Mouse (Mus musculus): ENCODE results near the gene Cfap44. TPM values are rescaled to one million over a fixed set of nuclear protein-coding genes. Genes with fewer than 3 reads are reported as not detected.

The Cfap44 gene
- polyA plus RNA-seq, 1 experiment from 2014 or later, result not detected

- peaks cover 3% of the 10 kb centered on the region; the same call in 1 of the 2 replicates for H3K9me3 ChIP-seq
- 73% methylated on average over 15 of the region's 15 CpGs for WGBS
- H3K36me3 ChIP-seq, result peaks cover 74% of the 10 kb centered on the region
- no peak overlapping the region for H3K4me2 ChIP-seq
- no peak overlapping the region for H3K9ac ChIP-seq
- ATAC-seq (ENCODE audit: extremely low read depth, insufficient number of reproducible peaks, low FRiP score, low TSS enrichment), result no peak
- H3K27me3 ChIP-seq (replicated peaks), result no peaks in the 10 kb centered on the region
- H3K27ac ChIP-seq (replicated peaks), result no peak overlapping the region
- H3K4me1 ChIP-seq, result peaks cover 10% of the 10 kb centered on the region
- no peak overlapping the region for H3K4me3 ChIP-seq
Measured at GRCm38 (mm10) chr16:44496971-44497464, 102.4 kb downstream of the Cfap44 start.

DNA sequence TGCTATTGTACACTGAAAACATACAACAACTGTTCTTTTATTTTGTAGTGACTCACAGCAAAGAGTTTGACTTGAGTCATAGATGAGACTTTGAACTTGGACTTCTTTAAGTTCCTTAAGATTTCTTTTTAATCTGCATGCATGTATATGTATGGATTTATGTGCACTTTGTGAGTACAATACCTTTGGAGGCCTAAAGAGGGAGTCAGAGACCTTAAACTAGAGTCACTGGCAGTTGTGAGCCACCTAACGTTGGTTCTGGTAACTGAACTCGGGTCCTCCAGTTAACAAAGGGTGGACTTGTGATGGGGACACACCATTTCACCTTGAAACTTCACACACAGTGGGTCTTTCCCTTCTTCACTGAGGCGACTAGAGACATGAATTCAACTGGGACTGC, 103.9 kb downstream of the Cfap44 start:
- Histone ChIP-seq H3K9ac (no peak overlapping the region), H3K4me1 (peaks cover 20% of the 10 kb centered on the region), H3K4me2 (no peak overlapping the region), H3K36me3 (peaks cover 72% of the 10 kb centered on the region), H3K27ac (replicated peaks) (no peak overlapping the region), H3K27me3 (replicated peaks) (no peaks in the 10 kb centered on the region), H3K4me3 (no peak overlapping the region), H3K9me3 (peaks cover 3% of the 10 kb centered on the region; the same call in 1 of the 2 replicates)
- ATAC-seq (ENCODE audit: extremely low read depth, insufficient number of reproducible peaks, low FRiP score, low TSS enrichment), result no peak
- 76% methylated on average over 3 of the region's 3 CpGs for WGBS

- Histone ChIP-seq H3K36me3 (peaks cover 79% of the 10 kb centered on the region), H3K27me3 (replicated peaks) (no peaks in the 10 kb centered on the region), H3K27ac (replicated peaks) (no peak overlapping the region), H3K4me2 (no peak overlapping the region), H3K9ac (no peak overlapping the region), H3K9me3 (peaks cover 13% of the 10 kb centered on the region; the same call in 1 of the 2 replicates), H3K4me1 (peaks cover 16% of the 10 kb centered on the region), H3K4me3 (no peak overlapping the region)
- no peak for ATAC-seq (ENCODE audit: extremely low read depth, insufficient number of reproducible peaks, low FRiP score, low TSS enrichment)
- WGBS, result 86% methylated on average over 10 of the region's 10 CpGs
Measured at GRCm38 (mm10) chr16:44501783-44502182, 107.2 kb downstream of the Cfap44 start.

- Histone ChIP-seq H3K9ac (0 out of 2 replicates have a peak overlapping the region, but pooled peaks have one; percentile 19), H3K36me3 (peaks cover 74% of the 10 kb centered on the region), H3K4me3 (no peak overlapping the region), H3K4me2 (no peak overlapping the region), H3K4me1 (peaks cover 16% of the 10 kb centered on the region), H3K27ac (replicated peaks) (no peak overlapping the region), H3K9me3 (peaks cover 13% of the 10 kb centered on the region; the same call in 1 of the 2 replicates), H3K27me3 (replicated peaks) (no peaks in the 10 kb centered on the region)
- no peak for ATAC-seq (ENCODE audit: extremely low read depth, insufficient number of reproducible peaks, low FRiP score, low TSS enrichment)
- WGBS, result 51% methylated on average over 7 of the region's 7 CpGs
Measured at GRCm38 (mm10) chr16:44502325-44502724, 107.7 kb downstream of the Cfap44 start.

GRCm38 (mm10) chr16:44502895-44503575, 108.4 kb downstream of the Cfap44 start:
- H3K4me1 ChIP-seq, result peaks cover 16% of the 10 kb centered on the region
- H3K27me3 ChIP-seq (replicated peaks), result no peaks in the 10 kb centered on the region
- 34% methylated on average over 8 of the region's 8 CpGs for WGBS
- H3K27ac ChIP-seq (replicated peaks), result peak overlapping the region; percentile 60
- peaks cover 13% of the 10 kb centered on the region; the same call in 1 of the 2 replicates for H3K9me3 ChIP-seq
- H3K4me3 ChIP-seq, result no peak overlapping the region
- H3K9ac ChIP-seq, result 0 out of 2 replicates have a peak overlapping the region, but pooled peaks have one; percentile 6
- peaks cover 67% of the 10 kb centered on the region for H3K36me3 ChIP-seq
- H3K4me2 ChIP-seq, result 0 out of 2 replicates have a peak overlapping the region, but pooled peaks have one; percentile 1
- ATAC-seq (ENCODE audit: extremely low read depth, insufficient number of reproducible peaks, low FRiP score, low TSS enrichment), result peak; percentile 43; the same call in 1 of the 2 replicates

- no peak overlapping the region for H3K4me2 ChIP-seq
- peaks cover 24% of the 10 kb centered on the region for H3K4me1 ChIP-seq
- H3K27me3 ChIP-seq (replicated peaks), result no peaks in the 10 kb centered on the region
- H3K36me3 ChIP-seq, result peaks cover 45% of the 10 kb centered on the region
- H3K9ac ChIP-seq, result no peak overlapping the region
- 89% methylated on average over 1 of the region's 1 CpGs for WGBS
- H3K4me3 ChIP-seq, result no peak overlapping the region
- H3K9me3 ChIP-seq, result peaks cover 10% of the 10 kb centered on the region; the same call in 1 of the 2 replicates
- ATAC-seq (ENCODE audit: extremely low read depth, insufficient number of reproducible peaks, low FRiP score, low TSS enrichment), result no peak
- no peak overlapping the region for H3K27ac ChIP-seq (replicated peaks)
Measured at GRCm38 (mm10) chr16:44505243-44505642, 110.6 kb downstream of the Cfap44 start.

GRCm38 (mm10) chr16:44507027-44507929, 112.7 kb downstream of the Cfap44 start:
- peaks cover 10% of the 10 kb centered on the region; the same call in 1 of the 2 replicates for H3K9me3 ChIP-seq
- H3K4me1 ChIP-seq, result peaks cover 22% of the 10 kb centered on the region
- H3K4me2 ChIP-seq, result no peak overlapping the region
- WGBS, result 59% methylated on average over 10 of the region's 10 CpGs
- no peak overlapping the region for H3K4me3 ChIP-seq
- H3K36me3 ChIP-seq, result peaks cover 37% of the 10 kb centered on the region
- H3K27me3 ChIP-seq (replicated peaks), result no peaks in the 10 kb centered on the region
- no peak overlapping the region for H3K9ac ChIP-seq
- no peak overlapping the region for H3K27ac ChIP-seq (replicated peaks)
- ATAC-seq (ENCODE audit: extremely low read depth, insufficient number of reproducible peaks, low FRiP score, low TSS enrichment), result no peak

- Histone ChIP-seq H3K27ac (replicated peaks) (no peak overlapping the region), H3K4me2 (no peak overlapping the region), H3K27me3 (replicated peaks) (no peaks in the 10 kb centered on the region), H3K4me3 (no peak overlapping the region), H3K9ac (no peak overlapping the region), H3K4me1 (peaks cover 16% of the 10 kb centered on the region), H3K9me3 (peaks cover 14% of the 10 kb centered on the region; the same call in 1 of the 2 replicates), H3K36me3 (peaks cover 40% of the 10 kb centered on the region)
- no peak for ATAC-seq (ENCODE audit: extremely low read depth, insufficient number of reproducible peaks, low FRiP score, low TSS enrichment)
- WGBS, result 74% methylated on average over 5 of the region's 5 CpGs
Measured at GRCm38 (mm10) chr16:44508025-44508424, 113.4 kb downstream of the Cfap44 start.

DNA sequence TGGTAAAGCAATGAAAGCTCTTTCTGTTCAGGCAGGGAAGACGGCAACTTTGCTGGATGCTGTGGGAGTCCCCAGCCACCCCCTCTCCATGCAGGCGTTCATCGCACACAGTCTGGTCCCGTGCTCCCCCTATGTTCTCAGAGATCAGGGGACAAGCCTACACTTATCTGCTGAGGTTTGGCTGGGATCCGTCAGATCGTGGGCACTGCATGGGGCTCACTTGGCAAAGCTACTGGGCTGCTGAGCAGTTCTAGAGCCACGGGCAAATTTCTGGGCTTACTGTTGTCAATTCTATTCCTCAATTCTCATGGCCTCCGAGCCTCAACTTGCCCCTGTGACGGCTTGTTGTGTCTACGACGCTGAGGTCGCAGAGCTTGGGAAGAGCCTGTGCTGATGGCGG, 114.2 kb downstream of the Cfap44 start:
- Histone ChIP-seq H3K9ac (no peak overlapping the region), H3K9me3 (peaks cover 14% of the 10 kb centered on the region; the same call in 1 of the 2 replicates), H3K4me1 (peaks cover 8% of the 10 kb centered on the region; the same call in 1 of the 2 replicates), H3K4me3 (no peak overlapping the region), H3K36me3 (peaks cover 46% of the 10 kb centered on the region), H3K4me2 (no peak overlapping the region), H3K27me3 (replicated peaks) (no peaks in the 10 kb centered on the region), H3K27ac (replicated peaks) (no peak overlapping the region)
- 88% methylated on average over 13 of the region's 13 CpGs for WGBS
- no peak for ATAC-seq (ENCODE audit: extremely low read depth, insufficient number of reproducible peaks, low FRiP score, low TSS enrichment)

GRCm38 (mm10) chr16:44509458-44510344, 115.1 kb downstream of the Cfap44 start:
- no peak overlapping the region for H3K27ac ChIP-seq (replicated peaks)
- H3K4me2 ChIP-seq, result no peak overlapping the region
- H3K4me3 ChIP-seq, result no peak overlapping the region
- WGBS, result 58% methylated on average over 7 of the region's 7 CpGs
- H3K36me3 ChIP-seq, result peaks cover 43% of the 10 kb centered on the region
- peaks cover 8% of the 10 kb centered on the region; the same call in 1 of the 2 replicates for H3K4me1 ChIP-seq
- peaks cover 8% of the 10 kb centered on the region; the same call in 1 of the 2 replicates for H3K9me3 ChIP-seq
- H3K9ac ChIP-seq, result no peak overlapping the region
- ATAC-seq (ENCODE audit: extremely low read depth, insufficient number of reproducible peaks, low FRiP score, low TSS enrichment), result no peak
- H3K27me3 ChIP-seq (replicated peaks), result no peaks in the 10 kb centered on the region

Data from heart, embryonic 13.5 days (tissue).